Mouse (Mus musculus): ENCODE data around the gene Tes. TPM values are rescaled to one million over a fixed set of nuclear protein-coding genes. Genes with fewer than 3 reads are reported as not detected.

Tes gene
- 2.3 and 11.7 TPM in 2 replicates for polyA plus RNA-seq (2011; ENCODE audit: insufficient read depth, insufficient read length, low replicate concordance, missing spikeins)

- no peak for TF ChIP-seq CTCF (IDR thresholded peaks at IDR 0.05; ENCODE audit: control insufficient read depth, insufficient read depth, low read length)
- peak; percentile 26; the same call in 1 of the 2 replicates for TF ChIP-seq POLR2A (IDR thresholded peaks at IDR 0.05; ENCODE audit: borderline replicate concordance, control insufficient read depth, low read depth, low read length)
- Histone ChIP-seq H3K27ac (ENCODE audit: control insufficient read depth, insufficient read depth, low read depth, low read length, poor library complexity) (peak within 1 kb of the TSS; percentile 89), H3K4me3 (replicated peaks; ENCODE audit: control insufficient read depth, low read depth, low read length) (peak within 1 kb of the TSS; percentile 77), H3K4me1 (ENCODE audit: control insufficient read depth, insufficient read depth, low read length) (no peaks in the 10 kb centered on the region; the same call in 1 of the 2 replicates)
- under 1% methylated on average over 63 of the region's 63 CpGs for WGBS
Observed at GRCm38 (mm10) chr6:17064936-17065790, at the start of gene Tes. TSS of gene Tes (plus strand) at chr6:17065149.

GRCm38 (mm10) chr6:17025886-17026285 is 39.1 kb upstream of the Tes start:
- Histone ChIP-seq H3K27ac (ENCODE audit: control insufficient read depth, insufficient read depth, low read depth, low read length, poor library complexity) (no peak overlapping the region), H3K4me1 (ENCODE audit: control insufficient read depth, insufficient read depth, low read length) (no peaks in the 10 kb centered on the region), H3K4me3 (replicated peaks; ENCODE audit: control insufficient read depth, low read depth, low read length) (no peak overlapping the region)
- 69% methylated on average over 7 of the region's 7 CpGs for WGBS
- TF ChIP-seq POLR2A (IDR thresholded peaks at IDR 0.05; ENCODE audit: borderline replicate concordance, control insufficient read depth, low read depth, low read length) = no peak
- no peak for TF ChIP-seq CTCF (IDR thresholded peaks at IDR 0.05; ENCODE audit: control insufficient read depth, insufficient read depth, low read length)

GRCm38 (mm10) chr6:17027572-17027971 is 37.4 kb upstream of the Tes start:
- 15% methylated on average over 8 of the region's 8 CpGs for WGBS
- Histone ChIP-seq H3K27ac (ENCODE audit: control insufficient read depth, insufficient read depth, low read depth, low read length, poor library complexity) (no peak overlapping the region), H3K4me1 (ENCODE audit: control insufficient read depth, insufficient read depth, low read length) (no peaks in the 10 kb centered on the region), H3K4me3 (replicated peaks; ENCODE audit: control insufficient read depth, low read depth, low read length) (no peak overlapping the region)
- TF ChIP-seq POLR2A (IDR thresholded peaks at IDR 0.05; ENCODE audit: borderline replicate concordance, control insufficient read depth, low read depth, low read length) = no peak
- TF ChIP-seq CTCF (IDR thresholded peaks at IDR 0.05; ENCODE audit: control insufficient read depth, insufficient read depth, low read length) = peak; percentile 24; the same call in 1 of the 2 replicates

- WGBS = 80% methylated on average over 8 of the region's 8 CpGs
- Histone ChIP-seq H3K4me3 (replicated peaks; ENCODE audit: control insufficient read depth, low read depth, low read length) (no peak overlapping the region), H3K4me1 (ENCODE audit: control insufficient read depth, insufficient read depth, low read length) (no peaks in the 10 kb centered on the region), H3K27ac (ENCODE audit: control insufficient read depth, insufficient read depth, low read depth, low read length, poor library complexity) (no peak overlapping the region)
- TF ChIP-seq CTCF (IDR thresholded peaks at IDR 0.05; ENCODE audit: control insufficient read depth, insufficient read depth, low read length) (no peak), POLR2A (IDR thresholded peaks at IDR 0.05; ENCODE audit: borderline replicate concordance, control insufficient read depth, low read depth, low read length) (no peak)
Observed at GRCm38 (mm10) chr6:17028809-17029208, 36.1 kb upstream of the Tes start.

- TF ChIP-seq POLR2A (IDR thresholded peaks at IDR 0.05; ENCODE audit: borderline replicate concordance, control insufficient read depth, low read depth, low read length) (no peak), CTCF (IDR thresholded peaks at IDR 0.05; ENCODE audit: control insufficient read depth, insufficient read depth, low read length) (no peak)
Observed at GRCm38 (mm10) chr6:17032231-17032728, 32.7 kb upstream of the Tes start.

GRCm38 (mm10) chr6:17034095-17034494 is 30.9 kb upstream of the Tes start:
- Histone ChIP-seq H3K27ac (ENCODE audit: control insufficient read depth, insufficient read depth, low read depth, low read length, poor library complexity) (no peak overlapping the region), H3K4me3 (replicated peaks; ENCODE audit: control insufficient read depth, low read depth, low read length) (no peak overlapping the region), H3K4me1 (ENCODE audit: control insufficient read depth, insufficient read depth, low read length) (no peaks in the 10 kb centered on the region)
- TF ChIP-seq POLR2A (IDR thresholded peaks at IDR 0.05; ENCODE audit: borderline replicate concordance, control insufficient read depth, low read depth, low read length) = no peak
- no peak for TF ChIP-seq CTCF (IDR thresholded peaks at IDR 0.05; ENCODE audit: control insufficient read depth, insufficient read depth, low read length)
- 78% methylated on average over 2 of the region's 2 CpGs for WGBS

More at GRCm38 (mm10) chr6:17032231-17032728, 32.7 kb upstream of the Tes start:
- Histone ChIP-seq H3K27ac (ENCODE audit: control insufficient read depth, insufficient read depth, low read depth, low read length, poor library complexity) (no peak overlapping the region), H3K4me1 (ENCODE audit: control insufficient read depth, insufficient read depth, low read length) (no peaks in the 10 kb centered on the region), H3K4me3 (replicated peaks; ENCODE audit: control insufficient read depth, low read depth, low read length) (no peak overlapping the region)
- WGBS = 17% methylated on average over 2 of the region's 2 CpGs

GRCm38 (mm10) chr6:17035228-17035627 is 29.7 kb upstream of the Tes start:
- TF ChIP-seq CTCF (IDR thresholded peaks at IDR 0.05; ENCODE audit: control insufficient read depth, insufficient read depth, low read length) (no peak), POLR2A (IDR thresholded peaks at IDR 0.05; ENCODE audit: borderline replicate concordance, control insufficient read depth, low read depth, low read length) (no peak)
- no peak overlapping the region for H3K4me3 ChIP-seq (replicated peaks; ENCODE audit: control insufficient read depth, low read depth, low read length)
- no peak overlapping the region for H3K27ac ChIP-seq (ENCODE audit: control insufficient read depth, insufficient read depth, low read depth, low read length, poor library complexity)
- no peaks in the 10 kb centered on the region for H3K4me1 ChIP-seq (ENCODE audit: control insufficient read depth, insufficient read depth, low read length)

- Histone ChIP-seq H3K4me3 (replicated peaks; ENCODE audit: control insufficient read depth, low read depth, low read length) (no peak overlapping the region), H3K4me1 (ENCODE audit: control insufficient read depth, insufficient read depth, low read length) (no peaks in the 10 kb centered on the region), H3K27ac (ENCODE audit: control insufficient read depth, insufficient read depth, low read depth, low read length, poor library complexity) (no peak overlapping the region)
- WGBS = 77% methylated on average over 4 of the region's 4 CpGs
- TF ChIP-seq CTCF (IDR thresholded peaks at IDR 0.05; ENCODE audit: control insufficient read depth, insufficient read depth, low read length) = no peak
- no peak for TF ChIP-seq POLR2A (IDR thresholded peaks at IDR 0.05; ENCODE audit: borderline replicate concordance, control insufficient read depth, low read depth, low read length)
Observed at GRCm38 (mm10) chr6:17051432-17052025, 13.4 kb upstream of the Tes start.

Data from bone marrow, adult 2 months (tissue).